Mouse (Mus musculus) lung, postnatal 10 days (tissue): ENCODE measurements around the gene Gabbr2.

Experiments
- DNase-seq: peaks from one replicate; pipeline ENCODE4 v3.0.0; 2021

Gene Gabbr2

DNA sequence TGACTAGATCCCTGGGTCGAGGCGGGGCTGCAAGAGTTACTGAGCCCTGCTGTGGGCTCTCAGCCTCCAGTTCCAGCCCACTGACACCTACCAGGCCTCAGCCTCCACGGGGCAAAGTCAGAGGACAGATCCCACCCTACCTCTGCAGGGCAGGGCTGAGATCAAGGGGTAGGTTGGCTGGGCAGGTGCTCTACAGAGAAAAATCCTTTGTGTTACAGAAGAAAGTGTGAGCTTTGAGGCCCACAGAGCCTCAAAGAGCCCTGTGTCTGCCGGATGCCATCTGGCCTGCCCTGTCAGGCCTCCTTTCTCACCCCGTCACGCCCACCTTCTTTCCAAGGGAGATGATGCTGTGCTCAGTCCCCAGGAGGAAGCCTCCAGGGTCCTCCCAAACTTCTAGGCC, 131.1 kb downstream of the Gabbr2 start:
- DNase-seq = no peak

DNA sequence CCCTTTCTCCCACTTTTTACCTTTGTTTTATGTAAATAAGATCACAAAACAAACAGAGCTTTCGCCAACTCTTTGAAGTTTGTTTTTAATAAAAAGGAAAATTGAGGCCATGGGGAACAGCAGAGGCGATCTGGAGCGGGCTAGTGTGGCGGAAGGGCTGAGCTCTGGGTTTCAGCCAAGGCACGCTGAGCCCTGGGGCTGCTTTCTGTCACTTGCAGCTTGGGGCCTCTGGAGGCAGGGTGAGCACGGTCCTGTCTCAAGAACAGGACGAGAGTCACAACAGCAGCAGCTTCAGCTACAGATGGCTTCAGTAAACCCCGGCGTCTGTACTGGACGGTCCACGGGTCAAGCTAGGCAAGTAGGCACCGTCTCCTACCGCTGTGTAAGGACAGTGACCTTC, 132.8 kb downstream of the Gabbr2 start:
- peak; percentile 80 for DNase-seq

- DNase-seq = no peak
Measured at GRCm38 (mm10) chr4:46856145-46856544, 135.5 kb downstream of the Gabbr2 start.

- DNase-seq = peak; percentile 44
Measured at GRCm38 (mm10) chr4:46854686-46855385, 136.8 kb downstream of the Gabbr2 start.

DNA sequence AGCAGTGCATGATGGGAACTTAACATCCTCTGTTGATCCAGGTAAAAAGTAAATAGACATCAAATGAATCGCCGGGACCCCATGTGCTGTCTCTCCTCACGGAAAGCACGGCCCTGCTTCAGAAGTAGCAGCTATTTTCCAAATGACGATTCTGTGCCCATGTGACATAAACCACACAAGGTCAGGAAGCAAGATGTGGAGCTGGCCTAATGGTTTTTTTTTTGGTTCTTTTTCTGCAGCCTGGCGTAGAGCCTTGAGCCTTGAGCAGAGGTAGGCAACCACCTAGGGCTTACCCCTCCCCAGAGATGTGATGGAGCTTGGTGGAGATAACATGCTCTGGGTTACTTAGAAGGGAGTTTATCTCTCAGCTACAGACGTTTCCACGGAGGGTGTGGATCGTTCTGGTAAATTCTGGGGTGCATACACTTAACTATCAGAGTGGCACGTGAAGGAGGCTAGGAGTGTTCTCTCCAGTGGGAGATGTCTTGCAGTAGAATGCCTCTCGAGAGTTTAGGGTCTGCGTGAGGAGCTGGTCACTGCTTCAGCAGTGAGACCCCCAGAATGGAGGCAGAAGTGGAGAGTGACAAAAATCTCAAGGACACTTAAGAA, 137.7 kb downstream of the Gabbr2 start:
- no peak for DNase-seq

- no peak for DNase-seq
Measured at GRCm38 (mm10) chr4:46847745-46848144, 143.9 kb downstream of the Gabbr2 start.

- DNase-seq = no peak
Measured at GRCm38 (mm10) chr4:46846396-46846795, 145.3 kb downstream of the Gabbr2 start.

GRCm38 (mm10) chr4:46844982-46845643, 146.6 kb downstream of the Gabbr2 start:
- no peak for DNase-seq

DNA sequence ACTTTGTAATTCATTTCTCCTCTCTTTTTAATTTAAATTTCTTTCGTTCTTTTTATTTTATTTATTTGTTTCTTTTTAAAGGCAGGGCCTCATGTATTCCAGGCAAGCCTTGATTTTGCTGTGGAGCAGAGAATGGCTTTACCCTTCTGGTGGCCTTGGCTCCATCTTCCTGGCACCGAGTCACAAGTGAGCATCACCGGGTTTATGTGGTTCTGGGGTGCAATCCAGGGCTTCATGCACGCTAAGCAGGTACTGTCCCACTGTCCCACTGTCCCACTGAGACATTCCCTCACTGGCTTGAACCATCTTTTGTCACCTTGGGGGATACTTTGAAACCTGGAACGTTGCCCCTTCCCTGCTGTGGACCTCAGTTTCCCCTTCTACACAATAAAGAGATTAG, 147.1 kb downstream of the Gabbr2 start:
- no peak for DNase-seq

DNA sequence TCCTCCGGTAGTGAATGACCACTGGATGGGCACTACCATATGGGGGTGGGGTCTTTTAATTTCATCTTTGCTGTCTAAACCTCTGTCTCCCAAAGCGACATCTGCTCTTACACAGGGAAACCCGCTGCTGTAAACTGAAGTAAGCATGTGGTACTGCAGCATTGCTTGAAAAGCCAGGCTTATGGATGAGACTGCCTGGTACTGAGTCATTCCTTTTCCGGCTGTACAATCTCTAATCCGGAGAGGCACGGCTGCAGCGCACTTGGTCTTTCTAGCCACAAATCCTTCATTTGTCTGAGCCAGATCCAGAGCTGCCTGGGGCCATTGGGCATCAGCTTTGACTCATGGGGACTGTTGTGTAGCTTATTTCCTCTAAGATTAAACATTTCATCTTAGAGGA, 149.1 kb downstream of the Gabbr2 start:
- no peak for DNase-seq

GRCm38 (mm10) chr4:46840146-46840545, 151.5 kb downstream of the Gabbr2 start:
- DNase-seq = no peak

DNA sequence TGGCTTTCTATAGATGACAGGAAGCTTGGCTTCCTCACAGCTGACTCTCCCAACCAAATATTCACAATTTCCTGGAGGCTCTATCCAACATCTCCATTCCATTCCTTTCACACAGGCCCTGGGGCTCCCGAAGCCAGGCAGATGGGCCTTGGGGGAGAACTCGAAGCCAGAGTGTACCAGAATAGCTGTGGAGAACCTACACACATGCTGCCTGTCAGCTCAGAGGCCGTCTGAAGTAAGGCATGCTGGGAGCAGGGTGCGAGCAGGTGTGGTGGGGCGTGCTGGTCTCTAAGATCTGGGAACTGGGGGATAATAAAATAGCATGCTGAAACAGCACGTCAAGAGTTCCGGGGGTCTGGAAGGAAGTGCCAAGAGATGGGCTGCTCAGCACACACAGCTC, 154.3 kb downstream of the Gabbr2 start:
- no peak for DNase-seq

DNA sequence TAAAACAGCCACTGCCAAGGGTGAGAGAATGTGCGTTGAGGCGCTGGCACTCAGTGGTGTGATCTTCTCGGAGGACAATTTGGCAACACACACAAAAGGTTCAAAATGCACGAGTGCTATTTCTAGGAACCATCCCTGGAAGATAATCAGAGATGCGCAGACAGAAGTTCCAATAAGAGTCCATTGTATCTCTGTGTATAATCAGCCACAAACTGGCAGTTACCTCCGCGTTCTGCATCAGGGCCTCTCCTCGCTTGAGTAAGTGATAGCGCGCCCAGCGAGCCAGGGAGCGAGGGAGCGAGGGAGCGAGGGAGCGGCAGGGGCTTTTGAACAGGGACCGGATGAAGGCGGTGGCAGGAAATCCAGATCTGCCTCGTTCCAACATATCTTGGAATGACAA, 155.6 kb downstream of the Gabbr2 start:
- no peak for DNase-seq

GRCm38 (mm10) chr4:46835064-46835463, 156.6 kb downstream of the Gabbr2 start:
- no peak for DNase-seq

DNA sequence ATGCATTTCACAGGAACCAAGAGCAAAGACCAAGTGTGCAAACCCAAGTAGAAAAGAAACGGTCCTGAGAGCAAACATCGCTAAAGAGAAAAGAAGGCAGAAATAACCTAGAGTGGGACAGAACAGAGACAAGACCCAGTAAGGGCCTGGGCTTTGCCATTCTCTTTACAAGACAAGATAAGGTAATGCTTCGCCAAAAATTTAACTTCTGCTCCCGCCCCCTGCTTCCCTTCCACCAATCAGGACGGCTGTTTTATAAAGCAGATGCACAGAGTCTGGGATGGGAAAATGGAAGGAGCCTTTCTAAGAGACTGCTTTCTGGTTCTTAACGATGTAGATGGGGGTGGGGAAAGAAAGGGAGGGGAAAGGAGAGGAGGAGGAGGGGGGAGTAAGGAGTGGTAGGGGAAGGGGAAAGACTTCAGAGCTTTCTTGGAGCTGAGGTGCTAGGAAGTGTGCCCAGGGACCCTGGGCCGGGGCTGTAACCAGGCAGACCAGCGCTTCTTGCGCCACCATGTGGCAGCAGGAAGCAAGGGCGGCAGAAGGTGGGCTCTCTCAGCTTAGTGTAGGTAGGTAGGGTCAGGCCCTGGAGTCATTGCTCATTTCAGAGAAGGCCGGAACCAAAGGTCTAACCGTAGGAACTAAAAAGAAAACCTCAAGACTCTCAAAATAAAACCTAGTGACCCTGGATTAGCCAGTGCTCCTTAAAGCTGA, 158.7 kb downstream of the Gabbr2 start:
- no peak for DNase-seq

- no peak for DNase-seq
Measured at GRCm38 (mm10) chr4:46829656-46830055, 162.0 kb downstream of the Gabbr2 start.

GRCm38 (mm10) chr4:46828141-46828571, 163.5 kb downstream of the Gabbr2 start:
- no peak for DNase-seq

- DNase-seq = peak; percentile 23
Measured at GRCm38 (mm10) chr4:46827471-46827870, 164.2 kb downstream of the Gabbr2 start.

DNA sequence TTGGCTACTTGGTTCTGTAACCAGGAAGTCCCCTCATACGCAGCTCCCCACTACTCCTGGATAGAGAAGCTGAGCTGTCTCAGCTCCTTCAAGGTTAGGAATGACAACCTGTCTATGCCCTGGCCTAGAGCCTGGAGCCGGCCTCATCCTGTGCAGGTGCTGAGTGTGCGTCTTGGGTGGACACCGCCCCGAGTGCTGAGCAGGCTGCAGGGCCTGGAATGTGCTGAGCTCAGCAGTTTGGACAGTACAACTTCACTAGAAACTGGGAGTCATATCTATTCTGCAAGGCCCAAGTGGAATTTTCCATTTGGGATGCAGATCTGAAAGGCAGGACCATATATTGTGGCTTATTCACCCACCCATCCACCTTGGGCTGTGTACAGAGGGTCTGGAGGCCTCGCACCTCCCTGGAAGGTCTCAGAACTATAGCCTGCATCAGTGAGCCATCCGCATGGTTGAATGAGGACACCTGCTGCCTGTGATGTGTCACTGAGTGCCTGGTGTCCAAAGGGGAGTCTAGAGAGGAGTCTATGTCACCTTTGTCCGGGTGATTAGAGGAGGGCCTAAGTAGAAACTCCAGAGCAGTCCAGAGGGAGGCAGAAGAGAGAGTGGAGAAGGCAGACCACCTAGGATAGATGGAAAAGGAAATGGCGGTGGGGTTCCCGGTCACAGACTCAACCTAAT, 165.7 kb downstream of the Gabbr2 start:
- DNase-seq = no peak

GRCm38 (mm10) chr4:46823738-46824137, 167.9 kb downstream of the Gabbr2 start:
- no peak for DNase-seq

DNA sequence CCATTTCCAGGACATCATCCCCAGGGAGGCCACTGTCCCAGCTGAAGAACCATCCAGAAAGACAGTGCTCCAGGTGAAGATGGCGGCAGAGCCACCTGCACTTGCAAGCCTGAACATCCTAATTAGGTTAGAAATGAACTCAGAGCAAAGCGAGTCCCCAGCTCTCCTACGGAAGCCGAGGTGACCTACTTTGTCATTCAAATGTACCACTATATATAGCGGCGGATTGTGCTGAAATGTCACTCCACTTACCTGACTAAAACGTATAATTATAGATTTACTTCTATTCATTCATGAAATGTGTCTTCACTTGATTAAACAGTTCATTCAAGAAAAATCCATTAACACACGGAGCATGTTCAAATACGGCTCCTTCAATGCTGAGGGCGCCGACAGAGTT, 170.0 kb downstream of the Gabbr2 start:
- no peak for DNase-seq

- peak; percentile 19 for DNase-seq
Measured at GRCm38 (mm10) chr4:46814954-46815353, 176.7 kb downstream of the Gabbr2 start.

DNA sequence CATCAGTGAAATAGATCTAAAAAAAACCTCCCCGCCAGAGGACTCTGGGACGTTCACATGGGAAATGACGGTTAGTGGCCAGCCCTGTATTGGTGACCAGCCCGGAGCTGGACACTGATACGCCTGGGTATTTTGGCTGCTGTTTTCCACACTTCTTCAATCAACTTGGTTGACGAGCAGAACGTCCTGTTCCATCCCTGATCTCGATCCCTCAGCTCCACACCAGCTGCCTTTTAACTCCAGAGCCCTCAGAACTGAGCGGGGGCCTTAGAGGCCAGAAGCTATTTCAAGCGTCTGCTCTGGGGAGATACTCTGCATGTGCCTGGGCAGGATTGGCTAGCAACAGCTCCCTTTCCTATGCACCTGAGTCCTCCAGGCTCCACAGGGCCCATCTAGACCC, 177.4 kb downstream of the Gabbr2 start:
- DNase-seq = no peak
